Mouse (Mus musculus): Measurements from ENCODE around the gene Cldn3.

DNA sequence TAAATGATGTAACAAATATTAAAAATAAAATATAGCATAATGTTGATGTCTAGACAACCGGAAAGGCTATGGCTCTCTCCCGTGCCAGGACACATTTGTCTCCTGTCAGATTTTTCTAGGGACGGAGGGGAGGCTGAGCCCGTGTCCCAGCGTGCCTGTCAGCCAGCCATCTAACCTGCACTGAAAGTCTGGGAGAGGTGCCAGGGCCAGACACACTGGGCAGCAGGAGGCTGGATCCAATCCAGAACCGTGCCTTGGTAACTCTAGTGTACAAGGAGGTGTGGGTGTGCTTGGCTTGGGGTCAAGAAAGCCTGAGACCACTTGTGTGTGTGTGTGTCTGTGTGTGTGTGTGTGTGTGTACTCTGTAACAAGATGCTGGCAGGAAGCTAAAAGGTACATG is 35.8 kb downstream of the Cldn3 start:
- TF ChIP-seq HCFC1 (IDR thresholded peaks at IDR 0.05; ENCODE audit: borderline replicate concordance, insufficient read depth, low read length) (no peak), ZC3H11A (IDR thresholded peaks at IDR 0.05; ENCODE audit: borderline replicate concordance, low read depth, low read length) (no peak)

Data from ES-E14 (cell line).